Mouse (Mus musculus) bone marrow macrophage, adult 2 months (primary cell): ENCODE results near the gene Mcoln1.

Experiments used
- CTCF ChIP-seq: IDR thresholded peaks from 2 replicates; pipeline ENCODE4 v1.5.1; 2012; ENCODE audit warnings: low read depth, mild to moderate bottlenecking, low read length, moderate library complexity
- POLR2A ChIP-seq: IDR thresholded peaks from 2 replicates; pipeline ENCODE4 v1.6.1; 2012; ENCODE audit warnings: mild to moderate bottlenecking, low read depth, low read length, borderline replicate concordance

DNA sequence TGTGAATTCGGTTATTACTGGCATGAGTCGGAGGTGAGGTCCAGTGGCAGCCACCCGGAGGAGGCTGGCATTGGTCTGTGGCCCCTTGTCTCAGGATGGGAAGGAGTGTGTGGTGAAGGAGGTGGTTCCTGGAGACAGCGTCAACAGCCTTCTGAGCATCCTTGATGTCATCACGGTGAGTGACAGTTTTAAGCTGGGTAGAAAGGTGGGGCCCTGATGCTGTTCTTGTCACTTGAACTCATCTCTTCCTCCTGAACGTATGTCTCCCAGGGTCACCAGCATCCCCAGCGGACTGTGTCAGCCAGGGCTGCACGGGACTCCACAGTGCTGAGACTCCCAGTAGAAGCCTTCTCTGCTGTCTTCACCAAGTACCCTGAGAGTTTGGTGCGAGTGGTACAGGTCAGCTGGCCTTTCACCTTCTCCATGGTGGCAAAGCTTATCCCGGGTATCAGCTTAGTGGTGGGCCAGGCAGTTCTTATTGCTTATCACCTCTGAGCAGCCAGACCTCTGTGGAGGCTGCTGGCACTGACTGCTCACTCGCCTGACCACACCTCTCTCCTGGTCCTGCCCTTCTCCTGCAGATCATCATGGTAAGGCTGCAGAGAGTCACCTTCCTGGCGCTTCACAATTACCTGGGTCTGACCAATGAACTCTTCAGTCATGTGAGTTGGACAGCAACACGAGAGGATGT, 21.9 kb downstream of the Mcoln1 start:
- TF ChIP-seq CTCF (no peak), POLR2A (no peak)
